Mouse (Mus musculus) stomach, embryonic 14.5 days (tissue): ENCODE results near the gene Kcnh7. TPM values are rescaled to one million over a fixed set of nuclear protein-coding genes. Genes with fewer than 3 reads are reported as not detected.

Experiments
- ATAC-seq: fragments of 200-750 bp; cut with Nextera tagmentation; 2 replicates; pipeline ENCODE4 v1.8.0; 2017; ENCODE audit warnings: low read depth, moderate TSS enrichment; ENCODE audit not compliant: insufficient number of reproducible peaks, insufficient read depth, low FRiP score
- H3K27ac ChIP-seq: fragments of 300-500 bp; sonication (generic); 2 replicates; pipeline ENCODE4 v1.5.1; 2014; ENCODE audit warnings: mild to moderate bottlenecking, low read length, moderate library complexity, mixed read lengths
- H3K27me3 ChIP-seq: fragments of 300-500 bp; sonication (generic); 2 replicates; pipeline ENCODE4 v1.6.1; 2014; ENCODE audit warnings: low read length, control low read depth, mixed read lengths; ENCODE audit not compliant: control insufficient read depth, insufficient read depth
- H3K36me3 ChIP-seq: fragments of 300-500 bp; sonication (generic); 2 replicates; pipeline ENCODE4 v1.6.1; 2014; ENCODE audit warnings: mild to moderate bottlenecking, control low read depth, low read length, moderate library complexity, mixed read lengths; ENCODE audit not compliant: control insufficient read depth, insufficient read depth
- H3K4me1 ChIP-seq: fragments of 300-500 bp; sonication (generic); 2 replicates; pipeline ENCODE4 v1.6.1; 2014; ENCODE audit warnings: low read length, control low read depth, mixed read lengths; ENCODE audit not compliant: control insufficient read depth, insufficient read depth
- H3K4me2 ChIP-seq: fragments of 300-500 bp; sonication (generic); replicated peaks from 2 replicates; pipeline ENCODE4 v1.6.1; 2014; ENCODE audit warnings: low read depth, low read length, control low read depth
- H3K4me3 ChIP-seq: fragments of 300-500 bp; sonication (generic); 2 replicates; pipeline ENCODE4 v1.5.1; 2014; ENCODE audit warnings: low read depth, low read length, control low read depth
- H3K9ac ChIP-seq: fragments of 300-500 bp; sonication (generic); replicated peaks from 2 replicates; pipeline ENCODE4 v1.6.1; 2014; ENCODE audit warnings: low read depth, mild to moderate bottlenecking, control low read depth, low read length, moderate library complexity, mixed read lengths
- H3K9me3 ChIP-seq: fragments of 300-500 bp; sonication (generic); 2 replicates; pipeline ENCODE4 v1.6.1; 2016; ENCODE audit warnings: low read depth, low read length, control low read depth; ENCODE audit not compliant: control insufficient read depth
- WGBS: fragments of 180-500 bp; shearing (Covaris S2); extraction: QIAGEN DNeasy Blood & Tissue Kit; methylation state at CpG from one replicate; pipeline ENCODE4 v1.1.7; 2014; 5-methylcytosine and 5-hydroxymethylcytosine counted together
- polyA plus RNA-seq: library from polyadenylated mRNA; unstranded; fragments of >200 nt; fragmentation: Nextera tagmentation; extraction: Ambion mirVana; gene quantifications from 2 replicates; pipeline ENCODE4 v1.2.1, GENCODE M21; 2014

Gene Kcnh7
- polyA plus RNA-seq, 1 experiment from 2014 or later: 1.4 TPM

- Histone ChIP-seq H3K4me2 (no peak overlapping the region), H3K4me3 (no peak overlapping the region), H3K9ac (no peak overlapping the region), H3K4me1 (no peaks in the 10 kb centered on the region), H3K27me3 (no peaks in the 10 kb centered on the region), H3K9me3 (no peaks in the 10 kb centered on the region), H3K36me3 (no peaks in the 10 kb centered on the region), H3K27ac (no peak overlapping the region)
- no peak for ATAC-seq
- WGBS: 83% methylated on average over 8 of the region's 8 CpGs
These were observed 502.4 kb downstream of the Kcnh7 start for GRCm38 (mm10) chr2:62681667-62682066.

GRCm38 (mm10) chr2:62672788-62673187 lies 511.3 kb downstream of the Kcnh7 start:
- Histone ChIP-seq H3K9ac (no peak overlapping the region), H3K27me3 (no peaks in the 10 kb centered on the region), H3K27ac (no peak overlapping the region), H3K36me3 (no peaks in the 10 kb centered on the region), H3K9me3 (no peaks in the 10 kb centered on the region), H3K4me3 (no peak overlapping the region), H3K4me1 (no peaks in the 10 kb centered on the region), H3K4me2 (no peak overlapping the region)
- ATAC-seq: no peak
- 93% methylated on average over 5 of the region's 5 CpGs for WGBS

GRCm38 (mm10) chr2:62670767-62671166 lies 513.3 kb downstream of the Kcnh7 start:
- WGBS: 80% methylated on average over 4 of the region's 4 CpGs
- no peaks in the 10 kb centered on the region for H3K36me3 ChIP-seq
- no peak overlapping the region for H3K9ac ChIP-seq
- no peaks in the 10 kb centered on the region for H3K4me1 ChIP-seq
- H3K4me3 ChIP-seq: no peak overlapping the region
- H3K27me3 ChIP-seq: no peaks in the 10 kb centered on the region
- ATAC-seq: no peak
- H3K4me2 ChIP-seq: no peak overlapping the region
- no peak overlapping the region for H3K27ac ChIP-seq
- H3K9me3 ChIP-seq: no peaks in the 10 kb centered on the region

GRCm38 (mm10) chr2:62670301-62670700 lies 513.8 kb downstream of the Kcnh7 start:
- WGBS: 84% methylated on average over 5 of the region's 5 CpGs
- Histone ChIP-seq H3K4me3 (no peak overlapping the region), H3K4me2 (no peak overlapping the region), H3K9me3 (no peaks in the 10 kb centered on the region), H3K27me3 (no peaks in the 10 kb centered on the region), H3K27ac (no peak overlapping the region), H3K9ac (no peak overlapping the region), H3K4me1 (no peaks in the 10 kb centered on the region), H3K36me3 (no peaks in the 10 kb centered on the region)
- ATAC-seq: no peak

- Histone ChIP-seq H3K4me2 (no peak overlapping the region), H3K9ac (no peak overlapping the region), H3K9me3 (no peaks in the 10 kb centered on the region), H3K27ac (no peak overlapping the region), H3K4me3 (no peak overlapping the region), H3K36me3 (no peaks in the 10 kb centered on the region), H3K4me1 (no peaks in the 10 kb centered on the region), H3K27me3 (no peaks in the 10 kb centered on the region)
- 54% methylated on average over 3 of the region's 3 CpGs for WGBS
- ATAC-seq: no peak
These were observed 514.2 kb downstream of the Kcnh7 start for GRCm38 (mm10) chr2:62669848-62670247.

- no peaks in the 10 kb centered on the region for H3K36me3 ChIP-seq
- H3K9me3 ChIP-seq: no peaks in the 10 kb centered on the region
- no peak overlapping the region for H3K4me3 ChIP-seq
- H3K27me3 ChIP-seq: no peaks in the 10 kb centered on the region
- no peak overlapping the region for H3K4me2 ChIP-seq
- H3K9ac ChIP-seq: no peak overlapping the region
- no peak overlapping the region for H3K27ac ChIP-seq
- no peak for ATAC-seq
- 38% methylated on average over 1 of the region's 1 CpGs for WGBS
- H3K4me1 ChIP-seq: no peaks in the 10 kb centered on the region
These were observed 518.6 kb downstream of the Kcnh7 start for GRCm38 (mm10) chr2:62665536-62665935.

GRCm38 (mm10) chr2:62664839-62665238 lies 519.2 kb downstream of the Kcnh7 start:
- Histone ChIP-seq H3K27ac (no peak overlapping the region), H3K36me3 (no peaks in the 10 kb centered on the region), H3K4me3 (peak overlapping the region; percentile 56), H3K9me3 (no peaks in the 10 kb centered on the region), H3K4me1 (no peaks in the 10 kb centered on the region), H3K4me2 (peak overlapping the region; percentile 89; the same call in 1 of the 2 replicates), H3K27me3 (no peaks in the 10 kb centered on the region), H3K9ac (no peak overlapping the region)
- no peak for ATAC-seq
- 61% methylated on average over 7 of the region's 7 CpGs for WGBS

GRCm38 (mm10) chr2:62664135-62664670 lies 519.9 kb downstream of the Kcnh7 start, which contains the start of gene Gca:
TSS of gene Gca (plus strand) at chr2:62664285.
- WGBS: under 1% methylated on average over 43 of the region's 43 CpGs
- no peaks in the 10 kb centered on the region for H3K9me3 ChIP-seq
- peak; percentile 95 for ATAC-seq
- H3K4me2 ChIP-seq: peak within 1 kb of the TSS; percentile 89
- H3K36me3 ChIP-seq: no peaks in the 10 kb centered on the region
- H3K27me3 ChIP-seq: no peaks in the 10 kb centered on the region
- H3K27ac ChIP-seq: no peak within 1 kb of the TSS
- H3K9ac ChIP-seq: 0 out of 2 replicates have a peak within 1 kb of the TSS, but pooled peaks have one; percentile 36
- no peaks in the 10 kb centered on the region for H3K4me1 ChIP-seq
- peak within 1 kb of the TSS; percentile 56 for H3K4me3 ChIP-seq

- no peak for ATAC-seq
These were observed 521.5 kb downstream of the Kcnh7 start for GRCm38 (mm10) chr2:62662560-62662959.

More at GRCm38 (mm10) chr2:62662560-62662959, 521.5 kb downstream of the Kcnh7 start:
- H3K27me3 ChIP-seq: no peaks in the 10 kb centered on the region
- H3K9me3 ChIP-seq: no peaks in the 10 kb centered on the region
- no peak overlapping the region for H3K4me2 ChIP-seq
- WGBS: 84% methylated on average over 3 of the region's 3 CpGs
- H3K9ac ChIP-seq: no peak overlapping the region
- H3K4me3 ChIP-seq: no peak overlapping the region
- no peaks in the 10 kb centered on the region for H3K36me3 ChIP-seq
- H3K27ac ChIP-seq: no peak overlapping the region
- no peaks in the 10 kb centered on the region for H3K4me1 ChIP-seq
